Mouse (Mus musculus): Measurements from ENCODE around the gene Nprl2. TPM values are rescaled to one million over a fixed set of nuclear protein-coding genes. Genes with fewer than 3 reads are reported as not detected.
A peak's percentile ranks its signal among the peaks of the same experiment; 100 is the strongest.

The Nprl2 gene
- polyA plus RNA-seq, 1 experiment from 2014 or later, result 40.9 TPM

GRCm38 (mm10) chr9:107580501-107581317 lies 38.7 kb downstream of the Nprl2 start, which contains the start of gene Hyal3:
TSS of gene Hyal3 (plus strand) at chr9:107580818.
- H3K9ac ChIP-seq (ENCODE audit: low read length), result peak within 1 kb of the TSS; percentile 82
- peaks cover 24% of the 10 kb centered on the region for H3K4me1 ChIP-seq (ENCODE audit: control insufficient read depth, insufficient read depth, low read length)
- H3K27me3 ChIP-seq (ENCODE audit: control insufficient read depth, insufficient read depth, low read length), result no peaks in the 10 kb centered on the region
- H3K27ac ChIP-seq (replicated peaks; ENCODE audit: low read depth, low read length), result peak within 1 kb of the TSS; percentile 88
- H3K9me3 ChIP-seq (ENCODE audit: control insufficient read depth, low read length), result no peaks in the 10 kb centered on the region
- 0% methylated on average over 32 of the region's 32 CpGs for WGBS
- ATAC-seq (ENCODE audit: insufficient number of reproducible peaks, low FRiP score, low TSS enrichment, low read depth) (peak; percentile 36; the same call in 1 of the 2 replicates), DNase-seq (ENCODE audit: low spot score) (peak; percentile 85)
- H3K36me3 ChIP-seq (ENCODE audit: control insufficient read depth, insufficient read depth, low read length), result peaks cover 7% of the 10 kb centered on the region
- peak within 1 kb of the TSS; percentile 95 for H3K4me2 ChIP-seq (ENCODE audit: low read depth, severe bottlenecking)
- peak within 1 kb of the TSS; percentile 64 for H3K4me3 ChIP-seq (ENCODE audit: low read depth, low read length)

- ATAC-seq (ENCODE audit: insufficient number of reproducible peaks, low FRiP score, low TSS enrichment, low read depth) (no peak), DNase-seq (ENCODE audit: low spot score) (no peak)
- peaks cover 7% of the 10 kb centered on the region for H3K36me3 ChIP-seq (ENCODE audit: control insufficient read depth, insufficient read depth, low read length)
- H3K27ac ChIP-seq (replicated peaks; ENCODE audit: low read depth, low read length), result no peak overlapping the region
- H3K4me3 ChIP-seq (ENCODE audit: low read depth, low read length), result peak overlapping the region; percentile 64
- no peaks in the 10 kb centered on the region for H3K9me3 ChIP-seq (ENCODE audit: control insufficient read depth, low read length)
- H3K4me1 ChIP-seq (ENCODE audit: control insufficient read depth, insufficient read depth, low read length), result peaks cover 18% of the 10 kb centered on the region
- peak overlapping the region; percentile 95 for H3K4me2 ChIP-seq (ENCODE audit: low read depth, severe bottlenecking)
- no peaks in the 10 kb centered on the region for H3K27me3 ChIP-seq (ENCODE audit: control insufficient read depth, insufficient read depth, low read length)
- WGBS, result 75% methylated on average over 4 of the region's 4 CpGs
- peak overlapping the region; percentile 82; the same call in 1 of the 2 replicates for H3K9ac ChIP-seq (ENCODE audit: low read length)
Measured at GRCm38 (mm10) chr9:107581584-107581983, 39.6 kb downstream of the Nprl2 start.

- DNase-seq (ENCODE audit: low spot score) (no peak), ATAC-seq (ENCODE audit: insufficient number of reproducible peaks, low FRiP score, low TSS enrichment, low read depth) (no peak)
- Histone ChIP-seq H3K4me3 (ENCODE audit: low read depth, low read length) (no peak overlapping the region), H3K36me3 (ENCODE audit: control insufficient read depth, insufficient read depth, low read length) (peaks cover 7% of the 10 kb centered on the region), H3K27ac (replicated peaks; ENCODE audit: low read depth, low read length) (no peak overlapping the region), H3K9ac (ENCODE audit: low read length) (no peak overlapping the region), H3K4me2 (ENCODE audit: low read depth, severe bottlenecking) (no peak overlapping the region), H3K4me1 (ENCODE audit: control insufficient read depth, insufficient read depth, low read length) (peaks cover 9% of the 10 kb centered on the region), H3K9me3 (ENCODE audit: control insufficient read depth, low read length) (no peaks in the 10 kb centered on the region), H3K27me3 (ENCODE audit: control insufficient read depth, insufficient read depth, low read length) (no peaks in the 10 kb centered on the region)
- 92% methylated on average over 7 of the region's 7 CpGs for WGBS
Measured at GRCm38 (mm10) chr9:107582509-107583062, 40.6 kb downstream of the Nprl2 start.

GRCm38 (mm10) chr9:107583174-107583573 lies 41.1 kb downstream of the Nprl2 start:
- Histone ChIP-seq H3K9ac (ENCODE audit: low read length) (no peak overlapping the region), H3K27me3 (ENCODE audit: control insufficient read depth, insufficient read depth, low read length) (no peaks in the 10 kb centered on the region), H3K4me1 (ENCODE audit: control insufficient read depth, insufficient read depth, low read length) (peaks cover 5% of the 10 kb centered on the region), H3K36me3 (ENCODE audit: control insufficient read depth, insufficient read depth, low read length) (peaks cover 7% of the 10 kb centered on the region), H3K4me3 (ENCODE audit: low read depth, low read length) (no peak overlapping the region), H3K4me2 (ENCODE audit: low read depth, severe bottlenecking) (no peak overlapping the region), H3K9me3 (ENCODE audit: control insufficient read depth, low read length) (no peaks in the 10 kb centered on the region), H3K27ac (replicated peaks; ENCODE audit: low read depth, low read length) (no peak overlapping the region)
- no peak for DNase-seq (ENCODE audit: low spot score)
- 94% methylated on average over 14 of the region's 14 CpGs for WGBS
- no peak for ATAC-seq (ENCODE audit: insufficient number of reproducible peaks, low FRiP score, low TSS enrichment, low read depth)

- ATAC-seq (ENCODE audit: insufficient number of reproducible peaks, low FRiP score, low TSS enrichment, low read depth) (no peak), DNase-seq (ENCODE audit: low spot score) (no peak)
- peaks cover 21% of the 10 kb centered on the region for H3K36me3 ChIP-seq (ENCODE audit: control insufficient read depth, insufficient read depth, low read length)
- peaks cover 4% of the 10 kb centered on the region for H3K4me1 ChIP-seq (ENCODE audit: control insufficient read depth, insufficient read depth, low read length)
- H3K27me3 ChIP-seq (ENCODE audit: control insufficient read depth, insufficient read depth, low read length), result no peaks in the 10 kb centered on the region
- no peak overlapping the region for H3K4me3 ChIP-seq (ENCODE audit: low read depth, low read length)
- H3K9ac ChIP-seq (ENCODE audit: low read length), result no peak overlapping the region
- no peak overlapping the region for H3K27ac ChIP-seq (replicated peaks; ENCODE audit: low read depth, low read length)
- no peak overlapping the region for H3K4me2 ChIP-seq (ENCODE audit: low read depth, severe bottlenecking)
- H3K9me3 ChIP-seq (ENCODE audit: control insufficient read depth, low read length), result no peaks in the 10 kb centered on the region
- WGBS, result 90% methylated on average over 5 of the region's 5 CpGs
Measured at GRCm38 (mm10) chr9:107586504-107586903, 44.5 kb downstream of the Nprl2 start.

- WGBS, result 15% methylated on average over 46 of the region's 46 CpGs
- H3K4me3 ChIP-seq (ENCODE audit: low read depth, low read length), result peak within 1 kb of the TSS; percentile 78
- peaks cover 24% of the 10 kb centered on the region for H3K36me3 ChIP-seq (ENCODE audit: control insufficient read depth, insufficient read depth, low read length)
Measured at GRCm38 (mm10) chr9:107586974-107587832, 45.2 kb downstream of the Nprl2 start, which contains the start of gene Ifrd2. TSS of gene Ifrd2 (plus strand) at chr9:107587642.

GRCm38 (mm10) chr9:107587833-107588639 lies 46.0 kb downstream of the Nprl2 start:
- DNase-seq (ENCODE audit: low spot score), result no peak
- Histone ChIP-seq H3K9ac (ENCODE audit: low read length) (peak overlapping the region; percentile 70), H3K27ac (replicated peaks; ENCODE audit: low read depth, low read length) (no peak overlapping the region), H3K4me3 (ENCODE audit: low read depth, low read length) (peak overlapping the region; percentile 78), H3K4me1 (ENCODE audit: control insufficient read depth, insufficient read depth, low read length) (peaks cover 4% of the 10 kb centered on the region), H3K27me3 (ENCODE audit: control insufficient read depth, insufficient read depth, low read length) (no peaks in the 10 kb centered on the region), H3K4me2 (ENCODE audit: low read depth, severe bottlenecking) (peak overlapping the region; percentile 56), H3K9me3 (ENCODE audit: control insufficient read depth, low read length) (no peaks in the 10 kb centered on the region), H3K36me3 (ENCODE audit: control insufficient read depth, insufficient read depth, low read length) (peaks cover 23% of the 10 kb centered on the region)
- ATAC-seq (ENCODE audit: insufficient number of reproducible peaks, low FRiP score, low TSS enrichment, low read depth), result peak; percentile 52
- WGBS, result 3% methylated on average over 33 of the region's 33 CpGs

More at GRCm38 (mm10) chr9:107586974-107587832, 45.2 kb downstream of the Nprl2 start, which contains the start of gene Ifrd2:
- 0 out of 2 replicates have a peak within 1 kb of the TSS, but pooled peaks have one; percentile 30 for H3K27ac ChIP-seq (replicated peaks; ENCODE audit: low read depth, low read length)
- H3K27me3 ChIP-seq (ENCODE audit: control insufficient read depth, insufficient read depth, low read length), result no peaks in the 10 kb centered on the region
- peak within 1 kb of the TSS; percentile 70 for H3K9ac ChIP-seq (ENCODE audit: low read length)
- DNase-seq (ENCODE audit: low spot score) (peak; percentile 97), ATAC-seq (ENCODE audit: insufficient number of reproducible peaks, low FRiP score, low TSS enrichment, low read depth) (peak; percentile 96)
- H3K4me1 ChIP-seq (ENCODE audit: control insufficient read depth, insufficient read depth, low read length), result peaks cover 4% of the 10 kb centered on the region
- H3K4me2 ChIP-seq (ENCODE audit: low read depth, severe bottlenecking), result peak within 1 kb of the TSS; percentile 56
- no peaks in the 10 kb centered on the region for H3K9me3 ChIP-seq (ENCODE audit: control insufficient read depth, low read length)
